In the genomic region with DNA sequence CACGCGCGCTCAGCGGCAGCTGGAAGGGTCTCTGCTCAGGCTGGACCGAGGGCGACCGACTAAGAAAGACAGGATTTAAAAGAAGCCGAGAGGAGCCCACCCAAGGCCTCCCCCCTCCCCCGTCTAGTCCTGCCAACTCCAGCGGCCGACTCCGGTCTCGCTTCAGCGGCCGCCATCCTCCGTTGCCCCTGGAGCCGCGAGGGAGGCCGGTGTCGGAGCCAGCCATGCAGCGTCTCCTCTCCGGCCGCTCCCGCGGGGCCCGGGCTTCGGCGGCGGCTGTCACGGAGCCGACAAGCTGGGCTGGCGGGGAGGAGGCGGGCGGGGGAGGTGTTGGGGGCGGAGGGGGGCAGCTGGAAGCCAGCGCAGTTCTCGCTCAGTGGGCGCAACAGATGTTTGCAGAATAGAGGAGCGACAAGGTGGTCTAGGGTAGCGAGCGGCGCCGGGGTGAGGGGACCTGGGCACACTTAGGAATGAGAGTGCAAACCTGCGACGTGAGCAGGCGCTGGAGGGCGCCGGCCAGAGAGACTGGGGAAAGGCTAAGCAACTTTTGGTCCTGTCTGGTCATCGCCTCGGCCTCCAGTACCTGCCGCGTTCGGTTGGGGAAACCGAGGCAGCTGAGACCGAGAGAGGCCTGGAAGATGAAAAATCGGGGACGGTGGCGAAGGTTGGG, we compare ENCODE assay signal across 9 mouse cellular contexts. TPM values are rescaled to one million over a fixed set of nuclear protein-coding genes. Genes with fewer than 3 reads are reported as not detected.
DNase-seq lines count a peak whose midpoint lies in the region; ATAC-seq and TF ChIP-seq lines count a peak whose summit lies in the region.
"Had no signal": no experiment of that assay in that cellular context is flagged by ENCODE, and none has a peak within 500 bp of the region (broad histone marks: within the 10 kb centered on the region; RNA-seq: fewer than 3 reads in every experiment).

No protein-coding gene starts in this region.

- H3K4me1 ChIP-seq in heart, embryonic 16.5 days (ENCODE audit: control insufficient read depth, insufficient read depth, low read length), result peaks cover 23% of the 10 kb centered on the region
- peaks cover 53% of the 10 kb centered on the region for H3K4me1 ChIP-seq in limb, embryonic 12.5 days (replicated peaks)
- H3K4me1 ChIP-seq in olfactory bulb, adult 2 months (ENCODE audit: control insufficient read depth, insufficient read depth, low read length), result peaks cover 41% of the 10 kb centered on the region

- WGBS in heart, embryonic 16.5 days, result under 1% methylated on average over 53 of the region's 58 CpGs
- WGBS in limb, embryonic 12.5 days, result under 1% methylated on average over 54 of the region's 58 CpGs
- 2% methylated on average over 57 of the region's 58 CpGs for WGBS in olfactory bulb, adult 2 months

- H3K9ac ChIP-seq in heart, embryonic 16.5 days (ENCODE audit: low read length), result peak overlapping the region; percentile 49
- H3K9ac ChIP-seq in limb, embryonic 12.5 days (replicated peaks), result peak overlapping the region; percentile 48

- H3K9me3 ChIP-seq in heart, embryonic 16.5 days (replicated peaks; ENCODE audit: control insufficient read depth, low read length), result no peaks in the 10 kb centered on the region
- H3K9me3 ChIP-seq in limb, embryonic 12.5 days, result no peaks in the 10 kb centered on the region

- no peak for TF ChIP-seq POLR2A in olfactory bulb, adult 2 months (IDR thresholded peaks at IDR 0.05; ENCODE audit: insufficient read depth, low read depth, low read length)

- no peaks in the 10 kb centered on the region for H3K36me3 ChIP-seq in heart, embryonic 16.5 days (ENCODE audit: control insufficient read depth, insufficient read depth)
- no peaks in the 10 kb centered on the region for H3K36me3 ChIP-seq in limb, embryonic 12.5 days

- peaks cover 63% of the 10 kb centered on the region for H3K27me3 ChIP-seq in heart, embryonic 16.5 days (ENCODE audit: control insufficient read depth, insufficient read depth, low read length)
- H3K27me3 ChIP-seq in limb, embryonic 12.5 days, result peaks cover 83% of the 10 kb centered on the region

- peak overlapping the region; percentile 53 for H3K4me3 ChIP-seq in heart, embryonic 16.5 days (ENCODE audit: low read length)
- H3K4me3 ChIP-seq in limb, embryonic 12.5 days (replicated peaks), result peak overlapping the region; percentile 42
- peak overlapping the region; percentile 32 for H3K4me3 ChIP-seq in olfactory bulb, adult 2 months (ENCODE audit: insufficient read depth, low read depth, low read length)

- peak; percentile 89 for DNase-seq in heart, adult 11 months
- DNase-seq in heart, adult 8-10 months (ENCODE audit: low spot score), result no peak
- peak; percentile 33 for DNase-seq in R1 (ENCODE audit: low read depth, low spot score)
- DNase-seq in left cerebral cortex, adult 8-10 months (ENCODE audit: low spot score in 2 of 2), result no peak
- no peak for DNase-seq in urinary bladder, postnatal 10 days (ENCODE audit: low spot score)

- peak overlapping the region; percentile 79 for H3K4me2 ChIP-seq in heart, embryonic 16.5 days (ENCODE audit: low read depth, low read length)
- peak overlapping the region; percentile 74 for H3K4me2 ChIP-seq in limb, embryonic 12.5 days

- no peak overlapping the region for H3K27ac ChIP-seq in heart, embryonic 16.5 days (ENCODE audit: low read length)
- H3K27ac ChIP-seq in limb, embryonic 12.5 days, result no peak overlapping the region
- H3K27ac ChIP-seq in olfactory bulb, adult 2 months (ENCODE audit: insufficient read depth, low read depth, low read length), result no peak overlapping the region

- ATAC-seq in heart, embryonic 16.5 days (replicated peaks; ENCODE audit: extremely low read depth, insufficient read depth, low FRiP score), result no peak
- no peak for ATAC-seq in limb, embryonic 12.5 days (ENCODE audit: insufficient number of reproducible peaks, insufficient read depth, low FRiP score, low TSS enrichment, low read depth)

- TF ChIP-seq CTCF in olfactory bulb, adult 2 months (IDR thresholded peaks at IDR 0.05; ENCODE audit: insufficient read depth, low read depth, low read length), result no peak

RNA-seq across cellular contexts. Expression of gene Dnajc22, which starts 4.0 kb away (rescaled TPM):
- 1 to 10 TPM in 1 of 4 experiments, under 1 TPM in 3; 0.38 to 1.2 (median 0.91) TPM for total RNA-seq in heart, adult 8-10 months (2022)
- 0.43 and 0.52 TPM in 2 replicates for polyA plus RNA-seq in heart, embryonic 16.5 days (2015; fragmentation: Nextera tagmentation; extraction: Ambion mirVana)
- polyA plus RNA-seq in limb, embryonic 12.5 days (2016; fragmentation: Nextera tagmentation; extraction: Ambion mirVana), result 1.2 and 1.7 TPM in 2 replicates
- polyA plus RNA-seq in olfactory bulb, adult 2 months (2012; ENCODE audit: insufficient read depth, insufficient read length, low replicate concordance, missing spikeins), result not detected in 2 replicates
- total RNA-seq in left cerebral cortex, adult 8-10 months (2022), result under 1 TPM in 3 of 4 experiments, not detected in 1; 0.30 to 0.56 (median 0.34) TPM

RNA-seq across cellular contexts. Expression of gene C1ql4, which starts 9.3 kb away (rescaled TPM):
- total RNA-seq in heart, adult 8-10 months (2022), result not detected
- polyA plus RNA-seq in heart, embryonic 16.5 days (2015; fragmentation: Nextera tagmentation; extraction: Ambion mirVana), result 0.12 and 0.16 TPM in 2 replicates
- 0.19 TPM in 1 of 2 replicates, not detected in the other for polyA plus RNA-seq in limb, embryonic 12.5 days (2016; fragmentation: Nextera tagmentation; extraction: Ambion mirVana)
- polyA plus RNA-seq in olfactory bulb, adult 2 months (2012; ENCODE audit: insufficient read depth, insufficient read length, low replicate concordance, missing spikeins), result not detected in 2 replicates
- total RNA-seq in left cerebral cortex, adult 8-10 months (2022), result not detected

RNA-seq across cellular contexts. Expression of gene Troap, which starts 22.6 kb away (rescaled TPM):
- under 1 TPM in 2 of 4 experiments, not detected in 2; 0.22 to 0.35 TPM for total RNA-seq in heart, adult 8-10 months (2022)
- 27.8 and 29.4 TPM in 2 replicates for polyA plus RNA-seq in heart, embryonic 16.5 days (2015; fragmentation: Nextera tagmentation; extraction: Ambion mirVana)
- polyA plus RNA-seq in limb, embryonic 12.5 days (2016; fragmentation: Nextera tagmentation; extraction: Ambion mirVana), result 39.5 and 47.1 TPM in 2 replicates
- polyA plus RNA-seq in olfactory bulb, adult 2 months (2012; ENCODE audit: insufficient read depth, insufficient read length, low replicate concordance, missing spikeins), result not detected in 2 replicates
- under 1 TPM in 2 of 4 experiments, not detected in 2; 0.74 to 0.95 TPM for total RNA-seq in left cerebral cortex, adult 8-10 months (2022)

RNA-seq across cellular contexts. Expression of gene Spats2, which starts 28.8 kb away (rescaled TPM):
- 1 to 10 TPM; 4.3 to 7.9 (median 7.2) TPM for total RNA-seq in heart, adult 8-10 months (2022)
- 25.3 and 25.5 TPM in 2 replicates for polyA plus RNA-seq in heart, embryonic 16.5 days (2015; fragmentation: Nextera tagmentation; extraction: Ambion mirVana)
- polyA plus RNA-seq in limb, embryonic 12.5 days (2016; fragmentation: Nextera tagmentation; extraction: Ambion mirVana), result 78.7 and 79.2 TPM in 2 replicates
- not detected in 2 replicates for polyA plus RNA-seq in olfactory bulb, adult 2 months (2012; ENCODE audit: insufficient read depth, insufficient read length, low replicate concordance, missing spikeins)
- 10 to 100 TPM; 29.7 to 34.1 (median 33.2) TPM for total RNA-seq in left cerebral cortex, adult 8-10 months (2022)

RNA-seq across cellular contexts. Expression of gene Prph, which starts 42.0 kb away (rescaled TPM):
- total RNA-seq in heart, adult 8-10 months (2022), result 1 to 10 TPM in 1 of 4 experiments, under 1 TPM in 3; 0.16 to 1.4 (median 0.47) TPM
- polyA plus RNA-seq in heart, embryonic 16.5 days (2015; fragmentation: Nextera tagmentation; extraction: Ambion mirVana), result 1.4 and 2.4 TPM in 2 replicates
- 0.19 and 5.1 TPM in 2 replicates for polyA plus RNA-seq in limb, embryonic 12.5 days (2016; fragmentation: Nextera tagmentation; extraction: Ambion mirVana)
- polyA plus RNA-seq in olfactory bulb, adult 2 months (2012; ENCODE audit: insufficient read depth, insufficient read length, low replicate concordance, missing spikeins), result not detected in 2 replicates
- 1 to 10 TPM in 3 of 4 experiments, under 1 TPM in 1; 0.73 to 1.5 (median 1.2) TPM for total RNA-seq in left cerebral cortex, adult 8-10 months (2022)
- total RNA-seq: MEL had no signal

Comparison
In these comparisons a context has a peak if more than half of its experiments do, and no peak if none do; other contexts are left out.
1. DNase-seq: peak in heart, adult 11 months (single experiment) and R1 (single experiment); none in heart, adult 8-10 months (single experiment), left cerebral cortex, adult 8-10 months (0 of 2) and urinary bladder, postnatal 10 days (single experiment).
2. Peak in every context shown above with its lines, with median percentiles within 50 percentile points of each other: H3K4me3 ChIP-seq.